Mouse (Mus musculus) testis, postnatal 14 days (tissue): ENCODE measurements around the gene Smim23.

ENCODE experiments used
- DNase-seq: peaks from one replicate; pipeline ENCODE4 v3.0.0; 2021; ENCODE audit warnings: low spot score

The Smim23 gene

DNA sequence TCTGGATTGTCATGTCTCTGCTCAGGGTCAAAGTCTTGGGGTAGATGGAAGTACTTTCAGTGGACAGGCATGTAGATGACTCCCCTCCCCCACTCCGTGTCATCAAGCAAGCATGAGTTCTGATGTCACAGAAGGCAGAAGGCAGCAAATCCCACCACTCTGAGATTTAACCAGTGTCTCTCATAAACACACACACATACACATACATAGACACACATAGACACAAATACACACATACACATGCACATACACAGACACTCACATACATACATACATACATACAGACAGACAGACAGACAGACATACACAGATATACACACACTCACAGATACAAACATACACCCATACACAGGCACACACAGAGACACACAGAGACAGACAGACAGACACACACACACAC, at the start of gene Smim23:
Smim23 (minus strand) TSS at position 101 of the 400 bp plus-strand sequence.
- no peak for DNase-seq

DNA sequence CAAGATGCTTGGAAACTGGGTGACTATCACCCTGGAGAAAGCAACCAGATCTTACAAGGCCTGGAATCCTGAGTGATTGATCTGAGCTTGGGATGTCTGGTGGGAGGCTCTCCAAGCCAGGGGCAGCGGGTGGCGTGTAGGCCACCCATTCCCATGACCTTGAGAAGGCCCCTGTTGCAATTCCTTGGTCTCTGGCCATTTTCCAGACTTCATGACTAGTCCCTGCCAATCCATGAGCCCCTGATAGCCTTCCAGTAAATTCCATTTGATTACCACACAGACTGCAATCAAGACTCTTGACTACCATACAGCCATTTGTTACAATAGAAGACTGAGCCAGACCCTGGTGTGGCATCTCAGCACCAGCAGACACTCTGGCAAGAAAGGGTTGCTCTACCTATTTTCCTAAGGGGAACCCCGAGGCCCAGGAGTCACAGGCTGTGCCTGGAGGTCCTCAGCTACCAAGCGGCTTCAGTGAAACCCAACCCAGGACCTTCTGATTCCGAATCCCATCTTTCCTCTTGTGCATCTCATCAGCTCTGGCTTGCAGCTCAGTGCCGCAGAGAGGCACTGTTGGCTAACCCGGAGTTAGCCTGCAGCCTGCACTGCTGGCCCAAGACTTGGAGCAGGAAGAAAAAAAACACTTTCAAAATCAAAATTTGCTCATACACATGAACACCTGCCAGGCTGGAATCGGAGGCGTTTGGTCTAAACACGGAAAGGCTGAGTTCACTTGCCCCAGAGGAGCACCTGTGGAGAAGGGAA, 44.4 kb upstream of the Smim23 start:
- no peak for DNase-seq

DNA sequence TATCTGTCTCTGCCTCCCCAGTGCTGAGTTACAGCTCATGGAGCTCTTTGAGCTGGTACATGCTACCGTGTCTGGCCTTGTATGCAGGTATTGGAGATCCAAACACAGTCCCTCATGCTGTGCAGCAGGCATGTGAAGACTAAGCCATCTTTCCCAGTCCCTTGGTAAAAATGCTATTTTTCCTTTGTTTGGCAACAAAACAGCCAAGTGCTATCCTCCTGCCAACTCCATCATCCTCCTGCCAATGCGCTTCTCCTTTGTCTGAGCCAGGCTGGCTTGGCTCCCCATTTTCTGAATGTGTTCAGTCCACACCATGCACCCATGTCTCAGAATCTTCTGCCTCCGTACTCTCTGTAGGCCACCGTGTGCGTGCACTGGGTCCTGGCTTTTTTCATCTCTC, 40.2 kb upstream of the Smim23 start:
- no peak for DNase-seq

DNA sequence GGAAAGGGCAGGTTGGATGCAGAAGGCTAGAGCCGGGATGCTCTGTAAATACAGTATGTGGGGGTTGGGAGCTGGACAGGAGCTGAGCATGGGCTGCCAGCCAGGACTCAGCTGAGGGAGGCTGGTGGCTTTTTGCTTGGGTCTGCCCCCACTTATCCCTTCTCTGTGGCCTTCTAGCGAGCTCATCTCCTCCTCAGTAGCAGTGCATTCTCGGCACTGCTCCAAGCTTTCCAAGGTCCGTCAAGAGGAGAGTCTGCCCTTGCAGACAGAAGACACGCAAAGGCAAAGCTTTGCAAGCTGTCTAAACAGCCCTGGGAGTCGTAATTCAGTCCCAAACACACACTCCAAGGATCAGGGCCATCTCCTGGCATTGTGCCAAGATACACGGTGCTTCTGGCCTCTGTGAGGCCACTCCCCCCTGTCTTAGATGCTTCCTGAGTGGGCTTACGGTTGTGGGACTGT, 33.0 kb upstream of the Smim23 start:
- DNase-seq: peak; percentile 78

DNA sequence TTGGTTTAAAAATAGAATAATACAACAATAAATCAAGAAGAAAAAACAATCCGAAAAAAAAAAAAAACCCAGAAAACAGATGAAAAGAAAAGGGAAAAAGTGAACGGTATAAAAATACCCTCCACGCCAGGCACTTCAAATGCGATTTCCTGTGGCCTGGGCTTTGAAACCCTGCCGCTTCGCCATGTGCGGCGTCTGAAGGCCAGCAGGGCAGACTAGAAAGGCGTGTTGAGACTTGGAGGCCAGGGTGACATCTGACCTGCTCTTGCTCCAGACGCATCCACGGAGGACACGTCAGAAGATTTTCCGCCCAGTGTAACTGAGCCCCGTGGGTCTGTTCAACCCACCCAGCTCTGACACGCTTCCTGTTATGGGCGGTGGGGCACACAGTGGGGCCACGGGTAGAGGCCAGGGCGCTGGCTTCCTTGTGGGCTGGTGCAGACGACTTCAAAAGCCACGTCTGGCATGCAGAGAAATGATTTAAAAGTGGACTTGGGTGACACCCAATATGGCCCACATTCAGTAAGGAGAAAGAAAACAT, 22.3 kb upstream of the Smim23 start:
- DNase-seq: no peak

DNA sequence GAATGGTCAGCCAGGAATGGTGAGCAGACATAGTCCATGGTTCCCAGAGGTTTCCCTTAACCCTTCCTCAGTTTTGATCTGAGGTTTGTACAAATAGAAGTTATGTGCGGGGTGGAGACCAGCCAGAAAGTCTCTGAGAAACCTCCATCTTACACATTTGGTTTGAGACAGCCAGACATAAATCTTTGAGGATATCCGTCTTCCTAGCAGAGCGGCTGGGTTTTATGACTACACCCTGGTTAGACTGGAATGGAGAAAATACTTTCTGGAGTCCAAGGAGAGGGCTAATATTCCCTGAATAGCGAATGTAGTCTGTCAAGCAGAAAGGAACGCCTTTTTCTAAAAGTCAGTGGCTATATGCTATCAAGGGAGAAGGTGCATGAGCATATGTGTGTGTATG, 16.8 kb upstream of the Smim23 start:
- DNase-seq: no peak

DNA sequence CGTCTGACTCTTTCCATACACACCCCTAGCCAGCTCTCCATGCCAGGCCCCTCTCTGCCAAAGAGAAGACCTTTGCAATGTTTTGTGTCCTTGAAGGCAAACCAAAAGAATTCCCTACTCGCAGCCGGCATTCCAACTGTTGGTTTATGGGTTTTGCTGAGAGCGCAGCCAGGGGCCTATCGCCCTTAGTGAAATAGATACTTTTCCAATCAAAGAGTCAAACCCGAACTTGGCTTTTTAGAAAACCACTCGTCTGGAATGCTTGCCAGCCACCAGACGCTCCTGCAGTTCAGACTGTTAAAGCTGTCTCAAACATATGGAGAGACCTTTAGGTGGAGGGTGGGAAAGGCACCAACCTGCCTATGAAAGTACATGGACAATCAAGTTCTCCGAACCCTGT, 15.9 kb upstream of the Smim23 start:
- DNase-seq: no peak

DNA sequence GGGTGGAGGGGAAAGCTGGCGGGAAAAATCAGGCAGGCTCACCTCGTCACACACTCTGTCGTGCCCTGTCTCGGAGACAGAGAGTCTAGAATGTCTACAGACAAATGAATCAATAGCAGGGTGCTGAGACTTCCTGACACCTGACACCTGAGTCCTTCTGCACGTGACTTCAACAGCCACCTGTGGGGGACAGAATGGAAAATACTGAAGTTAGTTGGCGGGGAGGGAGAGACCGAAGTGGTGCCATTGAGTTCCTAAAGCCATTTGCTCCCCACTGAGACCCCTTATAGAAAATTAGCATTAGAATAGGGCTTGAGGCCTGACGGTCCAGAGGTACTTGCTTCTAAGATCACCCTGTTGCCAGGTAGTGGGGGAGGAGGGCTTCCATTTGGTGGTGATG, 10.6 kb upstream of the Smim23 start:
- no peak for DNase-seq

DNA sequence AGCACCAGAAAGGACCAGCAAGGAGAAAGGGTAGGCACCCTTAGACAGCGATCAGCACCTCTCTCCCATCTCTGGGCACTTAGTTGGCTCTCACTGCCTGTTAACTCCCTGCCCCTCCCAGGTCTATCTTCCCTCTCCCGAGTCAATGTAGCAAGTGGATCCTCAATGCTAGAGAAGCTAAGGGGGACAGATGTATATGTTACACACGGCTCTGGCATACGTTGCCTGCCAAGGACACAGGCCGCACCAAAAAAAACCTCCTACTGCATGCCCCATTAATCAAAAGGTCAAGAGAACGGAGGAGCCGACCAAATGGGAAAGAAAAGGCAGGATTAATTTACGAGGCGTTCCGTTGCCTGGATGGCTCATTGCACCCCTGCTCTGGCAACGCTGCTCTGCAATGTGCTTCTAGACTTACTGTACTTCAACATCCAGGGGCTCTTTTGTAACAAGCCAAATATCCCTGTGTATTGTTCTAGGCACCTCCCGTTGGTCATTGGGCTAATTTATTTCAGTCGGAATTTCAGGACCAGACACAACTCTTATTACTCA, 10.0 kb upstream of the Smim23 start:
- DNase-seq: no peak

DNA sequence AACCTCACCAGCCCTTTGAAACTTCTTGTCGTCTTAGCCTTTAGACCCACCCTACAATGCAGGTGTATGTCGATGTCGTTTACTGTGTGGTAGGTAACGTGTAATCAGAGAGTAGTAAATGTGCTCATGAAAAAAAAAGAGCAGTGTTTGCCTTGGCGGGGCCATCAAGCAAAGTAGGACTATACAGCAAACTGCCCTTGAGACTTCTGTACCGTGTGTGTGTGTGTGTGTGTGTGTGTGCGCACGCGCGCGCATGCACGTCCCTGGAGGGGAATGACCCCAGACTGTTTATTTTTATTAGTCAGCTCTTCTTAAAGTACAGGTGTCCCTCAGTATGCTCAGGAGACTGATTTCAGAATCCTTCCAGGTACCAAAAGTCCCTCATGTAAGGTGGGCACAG, 6.8 kb downstream of the Smim23 start:
- no peak for DNase-seq

DNA sequence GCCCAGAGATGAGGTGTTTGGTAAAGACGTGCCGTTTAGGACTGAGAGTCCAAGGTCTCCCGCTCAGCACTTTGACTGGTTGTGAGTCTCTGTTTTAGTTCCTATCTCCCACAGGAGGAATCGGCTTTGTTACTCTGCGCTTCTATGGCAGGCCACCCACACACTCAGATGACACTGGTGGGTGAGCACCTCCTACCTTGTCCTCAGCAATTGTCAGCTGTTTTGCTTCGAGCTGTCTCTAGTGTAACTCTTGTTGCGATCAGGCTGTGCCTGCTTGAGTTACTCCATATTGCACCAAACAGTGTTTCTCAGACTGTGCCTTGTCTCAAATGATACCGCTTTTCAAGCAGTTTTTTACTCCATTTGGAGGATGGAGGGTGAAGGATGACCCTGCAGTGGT, 10.1 kb downstream of the Smim23 start:
- no peak for DNase-seq

DNA sequence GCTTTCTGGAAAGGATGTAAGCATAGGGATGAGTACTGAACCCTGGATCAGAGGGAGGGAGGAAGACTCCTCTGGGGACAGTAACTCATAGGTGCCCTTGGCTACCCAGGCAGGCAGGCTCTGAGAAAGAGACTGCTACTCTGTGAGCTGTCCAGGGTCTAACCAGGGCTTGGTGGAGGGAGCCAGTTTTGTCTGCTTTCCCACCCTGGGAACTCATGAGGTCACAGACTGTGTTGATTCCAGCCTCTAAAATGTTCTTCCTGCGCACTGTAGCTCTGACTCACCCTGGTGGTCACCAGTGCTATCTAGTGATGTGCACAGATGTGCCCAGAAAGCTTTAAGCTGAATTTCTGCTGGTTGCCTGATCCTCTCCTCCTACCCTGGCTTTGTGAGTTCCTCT, 15.3 kb downstream of the Smim23 start:
- no peak for DNase-seq

DNA sequence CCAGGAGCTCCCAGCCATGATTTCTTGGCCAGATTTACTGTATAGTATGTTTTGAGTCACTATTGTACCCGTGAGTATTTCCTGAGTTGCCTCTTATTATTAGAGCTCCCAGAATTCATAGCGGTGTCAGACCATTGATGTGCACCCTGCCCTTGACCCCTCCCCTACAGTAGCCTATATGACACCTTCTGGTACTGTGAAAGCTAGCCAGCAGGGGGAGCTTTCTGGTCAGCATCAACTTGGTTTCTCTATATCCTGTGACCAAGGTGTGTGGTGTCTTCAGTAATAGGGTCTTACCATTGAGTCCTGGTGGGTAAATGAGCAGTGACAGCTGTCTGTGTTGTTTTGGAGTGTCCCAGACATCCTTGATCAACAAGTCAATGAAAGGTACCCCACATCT, 18.4 kb downstream of the Smim23 start:
- no peak for DNase-seq

DNA sequence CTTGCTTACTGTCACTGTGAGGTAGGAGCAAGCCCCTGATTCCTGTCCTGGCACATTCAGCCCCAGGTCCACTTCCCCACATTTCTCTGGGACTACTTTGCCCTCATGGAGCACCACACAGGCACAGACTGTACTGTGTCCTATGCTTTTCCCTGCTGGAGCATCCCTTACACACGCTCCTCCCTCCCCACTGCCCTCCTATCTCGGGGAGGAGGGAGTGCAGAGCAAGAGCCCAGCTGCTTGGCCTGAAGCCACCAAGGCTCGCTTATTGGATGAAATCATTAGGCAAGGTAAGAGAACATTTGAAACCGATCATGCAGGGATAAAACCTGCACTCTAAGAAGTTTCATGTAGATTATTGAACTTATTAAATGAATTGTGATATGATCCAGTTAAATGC, 20.7 kb downstream of the Smim23 start:
- DNase-seq: no peak

DNA sequence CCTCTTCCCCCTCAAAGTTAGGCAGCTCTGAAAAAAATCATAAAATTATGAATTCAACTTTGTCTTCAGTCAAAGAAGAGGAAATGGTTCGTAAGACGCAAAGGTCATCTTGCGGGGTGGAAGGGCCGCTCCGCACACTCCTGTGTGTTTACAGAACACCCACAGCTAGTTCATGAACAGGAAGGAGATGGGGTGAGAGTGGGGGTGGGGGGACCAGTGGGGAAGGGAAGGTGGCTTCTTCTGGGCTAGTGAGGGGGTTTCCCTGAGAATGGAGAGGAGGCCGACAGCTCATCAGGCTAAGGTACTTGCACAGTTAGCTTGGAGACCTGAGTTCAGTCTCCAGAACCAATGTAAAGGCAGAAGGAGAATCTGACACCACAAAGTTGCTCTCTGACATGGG, 22.7 kb downstream of the Smim23 start:
- no peak for DNase-seq

DNA sequence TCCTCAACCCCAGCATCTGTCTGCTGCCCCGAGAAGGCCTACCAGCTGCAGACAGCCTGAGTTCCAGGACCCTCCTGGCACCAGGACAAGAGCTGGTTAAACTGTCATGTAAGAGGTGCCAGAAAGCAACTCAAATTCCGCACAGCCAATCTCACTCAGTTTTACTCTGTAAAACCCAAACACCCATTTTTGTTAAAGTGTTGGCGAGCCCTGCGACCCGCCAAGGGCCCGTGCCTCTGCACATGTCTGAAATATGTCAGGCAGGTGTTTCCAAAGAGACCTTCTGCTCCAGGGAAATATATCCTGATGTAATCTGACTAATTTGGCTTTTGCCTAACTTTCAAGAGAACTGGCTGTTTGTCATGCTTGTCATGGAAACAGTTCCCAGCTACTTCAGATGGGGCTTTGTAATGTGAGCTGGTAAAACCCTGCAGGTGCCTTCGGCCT, 23.5 kb downstream of the Smim23 start:
- no peak for DNase-seq

DNA sequence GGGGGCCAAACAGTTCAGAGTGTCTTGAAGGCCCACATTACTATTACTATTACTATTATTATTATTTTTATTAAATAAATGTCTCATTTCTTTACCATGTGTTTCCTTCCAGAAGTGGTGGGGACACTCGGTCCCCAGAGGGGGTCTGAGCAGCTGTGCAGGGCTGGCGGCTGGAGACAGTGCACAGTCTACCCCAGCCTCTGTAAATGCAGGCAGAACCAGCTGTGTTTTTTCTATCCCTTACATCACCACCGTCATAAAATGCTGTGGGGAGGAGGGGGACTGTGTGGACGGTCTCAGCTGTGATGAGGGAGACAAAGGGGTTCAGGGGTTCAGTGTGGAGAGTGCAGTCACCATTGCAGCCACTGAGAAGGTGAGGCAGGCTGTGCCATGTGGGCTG, 26.0 kb downstream of the Smim23 start:
- DNase-seq: no peak

DNA sequence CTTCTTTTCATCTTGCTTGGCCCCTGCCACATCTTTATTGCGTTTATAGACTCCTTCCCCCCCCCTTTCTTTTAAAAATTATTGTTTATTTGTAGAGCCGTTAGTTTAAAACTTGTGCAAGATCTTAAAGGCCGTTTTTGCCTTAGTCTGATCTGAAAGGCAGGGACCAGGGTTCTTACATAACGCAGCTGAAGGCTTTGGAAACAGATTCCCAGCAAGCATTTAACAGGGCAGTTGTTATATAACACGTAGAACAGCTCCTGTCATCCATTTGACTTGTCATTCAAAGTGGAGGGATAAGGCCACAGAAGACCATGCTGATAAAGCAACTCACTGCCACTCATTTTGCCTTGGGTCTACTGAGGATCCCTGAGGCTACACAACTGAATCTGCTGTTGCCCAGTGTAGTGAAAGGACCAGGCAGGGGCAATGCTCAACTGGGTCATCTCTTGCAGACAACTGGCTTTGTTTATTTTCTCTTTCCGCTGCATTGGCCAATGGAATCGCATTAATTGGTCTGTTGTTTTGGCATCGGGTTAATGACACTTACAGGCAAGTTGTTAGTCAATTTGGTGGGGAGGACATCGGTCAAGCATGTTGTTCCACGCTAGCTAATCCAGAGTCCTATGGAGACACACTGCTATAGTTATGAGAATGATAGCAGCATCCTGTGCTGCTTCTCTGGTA, 29.5 kb downstream of the Smim23 start:
- DNase-seq: no peak

DNA sequence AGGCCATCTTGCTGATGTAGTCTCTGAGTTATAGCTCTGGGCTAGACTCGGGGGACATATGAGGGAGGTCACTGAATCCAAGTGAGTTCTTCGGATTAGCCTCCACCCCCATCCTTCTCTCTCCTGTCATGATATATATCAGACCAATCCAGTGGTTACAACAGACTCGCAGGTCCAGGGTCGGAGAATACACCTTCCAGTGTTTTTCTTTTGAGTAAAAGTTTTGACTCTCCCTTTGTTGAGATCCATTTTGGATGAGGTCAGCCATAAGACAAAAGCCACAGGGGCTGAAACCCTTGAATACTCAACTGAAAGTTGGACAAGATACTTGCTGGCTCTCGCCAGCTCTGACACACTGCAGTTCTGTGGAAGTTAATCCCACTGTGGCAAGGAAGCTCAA, 38.2 kb downstream of the Smim23 start:
- no peak for DNase-seq

DNA sequence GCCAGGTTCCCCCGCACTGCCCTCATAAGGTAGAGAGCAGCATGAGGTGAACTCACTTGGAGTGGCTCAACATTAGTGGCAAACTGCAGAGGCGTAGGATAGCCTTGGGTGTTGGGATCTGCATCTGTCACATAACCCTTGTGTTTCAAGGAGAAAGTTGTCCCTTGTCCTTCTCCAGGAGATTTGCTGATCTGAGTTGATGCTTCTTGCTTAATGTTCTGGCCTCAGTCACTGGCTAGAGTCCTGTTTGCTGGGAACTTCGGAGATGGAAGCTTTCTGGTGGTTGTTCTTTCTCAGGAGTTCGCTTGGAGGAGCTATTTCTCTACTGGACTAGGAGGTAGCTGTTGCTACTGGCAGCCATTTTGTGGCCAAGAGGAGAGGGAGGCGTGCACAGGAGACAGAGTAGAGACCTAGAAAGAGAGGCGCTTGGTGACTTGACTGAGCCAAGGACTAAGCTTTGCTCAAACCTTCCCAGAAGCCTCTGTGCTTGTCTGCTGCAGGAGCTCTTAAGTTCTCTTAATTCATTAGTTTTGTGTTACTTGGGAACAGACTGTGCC, 38.7 kb downstream of the Smim23 start:
- peak; percentile 22 for DNase-seq

DNA sequence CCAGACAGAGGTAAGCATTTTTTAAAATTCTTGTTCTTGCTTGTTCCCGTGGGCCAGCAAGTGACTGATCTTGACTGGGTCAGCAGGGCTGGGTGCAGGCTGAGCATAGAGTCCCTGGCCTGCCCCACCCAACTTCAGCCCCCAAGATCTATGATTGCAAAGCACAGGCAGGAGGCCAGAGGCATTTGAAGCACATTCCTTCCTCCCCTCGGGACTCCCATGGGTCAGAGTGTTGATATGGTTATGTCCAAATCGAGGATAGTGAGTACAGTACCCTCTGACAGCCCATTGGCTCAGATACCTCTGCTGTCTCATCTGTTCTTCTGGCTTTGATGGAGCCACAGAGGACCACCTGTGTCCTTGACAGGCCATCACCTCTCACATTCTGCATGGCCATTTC, 41.7 kb downstream of the Smim23 start:
- peak; percentile 22 for DNase-seq

DNA sequence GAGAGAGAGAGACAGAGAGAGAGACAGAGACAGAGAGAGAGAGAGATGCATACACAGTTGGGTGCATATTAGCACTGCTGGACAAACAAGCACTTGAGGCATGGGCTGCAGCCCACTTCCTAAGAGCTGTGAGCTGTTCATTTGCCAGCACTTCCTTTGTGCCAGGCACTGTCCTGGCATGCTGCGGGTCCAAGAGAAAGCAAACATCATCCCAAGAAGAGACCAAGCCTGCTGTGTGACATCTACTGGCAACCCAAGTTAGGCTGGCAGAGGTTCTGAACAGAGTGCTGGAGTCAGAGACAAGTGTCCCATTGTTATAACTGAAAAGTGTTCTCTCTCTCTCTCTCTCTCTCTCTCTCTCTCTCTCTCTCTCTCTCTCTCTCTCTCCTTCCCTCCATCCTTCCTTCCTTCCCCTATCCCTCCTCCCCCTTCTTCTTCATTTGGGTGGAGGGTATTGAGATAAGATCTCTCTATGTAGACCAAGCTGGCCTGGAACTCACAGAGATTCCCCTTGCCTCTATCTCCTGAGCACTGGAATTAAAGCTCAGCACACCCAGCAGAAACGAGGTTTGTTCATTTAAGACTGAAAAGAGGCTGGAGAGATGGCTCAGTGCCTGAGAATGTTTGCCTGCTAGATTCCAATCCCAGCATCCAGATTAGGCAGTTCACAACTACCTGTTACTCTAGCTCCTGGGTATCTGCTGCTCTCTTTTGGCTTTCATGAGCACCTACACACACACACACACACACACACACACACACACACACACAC, 42.6 kb downstream of the Smim23 start:
- no peak for DNase-seq
